Mouse (Mus musculus) heart, postnatal 0 days (tissue): ENCODE measurements at regions not wholly inside any gene's neighbourhood (a gene's known extent, or its start where the extent isn't known, plus 50 kb on each side); places are given as distances from the start of the nearest gene placed in this dataset.

Experiments
- CTCF ChIP-seq: IDR thresholded peaks from 2 replicates; pipeline ENCODE4 v1.5.1; 2016; ENCODE audit warnings: antibody characterized with exemption, control low read depth, low read depth
- EP300 ChIP-seq: IDR thresholded peaks from 2 replicates; pipeline ENCODE4 v1.6.1; 2016; ENCODE audit warnings: antibody characterized with exemption, low read depth

DNA sequence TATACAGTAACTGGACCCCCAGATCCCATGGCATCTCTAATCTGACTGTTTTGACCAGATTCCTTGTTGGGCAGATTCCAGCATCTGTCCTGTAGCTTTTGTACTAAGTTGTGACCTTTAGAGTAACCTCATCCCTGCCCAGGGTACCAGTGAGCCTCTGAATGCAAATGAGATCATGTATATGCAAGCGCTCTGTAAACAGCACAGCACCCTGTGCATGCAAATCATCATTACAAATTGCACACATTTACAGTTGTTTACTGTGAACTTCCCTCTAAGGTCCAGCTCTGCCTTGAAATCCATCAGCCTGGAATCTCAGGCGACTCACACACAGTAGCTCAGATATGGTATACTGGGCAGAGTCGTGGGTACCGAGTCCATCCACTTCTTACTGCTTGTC lies 258.6 kb upstream of the Dusp10 start:
- TF ChIP-seq EP300: no peak
- TF ChIP-seq CTCF: no peak
